Mouse (Mus musculus): ENCODE data around the gene Emc4.

DNA sequence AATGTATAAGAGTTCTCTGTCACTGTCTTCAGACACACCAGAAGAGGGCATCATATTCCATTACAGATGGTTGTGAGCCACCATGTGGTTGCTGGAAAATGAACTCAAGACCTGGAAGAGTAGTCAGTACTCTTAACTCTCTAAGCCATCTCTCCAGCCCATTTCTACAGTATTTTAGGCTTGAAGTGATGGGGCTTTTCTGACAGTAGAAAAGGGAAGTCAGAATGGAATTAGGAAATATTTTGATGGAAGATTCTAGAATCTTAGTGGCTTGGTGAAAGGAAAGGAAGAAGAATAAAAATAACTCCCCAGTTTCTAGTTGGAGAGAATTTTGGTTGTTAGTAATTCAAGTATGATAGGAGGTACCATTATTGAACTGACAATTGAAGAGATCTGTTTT, 26.1 kb upstream of the Emc4 start:
- no peak for TF ChIP-seq CTCF (IDR thresholded peaks at IDR 0.05; ENCODE audit: extremely low read depth, insufficient read length, insufficient replicate concordance, low read depth, low read length)
- no peak for TF ChIP-seq POLR2A (IDR thresholded peaks at IDR 0.05; ENCODE audit: low read depth, low read length)

Measured in small intestine, adult 2 months (tissue).